In genomic region chr15:84417592-84418265, GRCm38 (mm10) we compare ENCODE assay signal across 13 mouse cellular contexts. TPM values are rescaled to one million over a fixed set of nuclear protein-coding genes. Genes with fewer than 3 reads are reported as not detected.
A peak's percentile ranks its signal among the peaks of the same experiment; 100 is the strongest.
DNase-seq lines count a peak whose midpoint lies in the region; ATAC-seq lines count a peak whose summit lies in the region.
"Had no signal": no experiment of that assay in that cellular context is flagged by ENCODE, and none has a peak within 500 bp of the region (broad histone marks: within the 10 kb centered on the region; RNA-seq: fewer than 3 reads in every experiment).

No protein-coding gene starts in this region.

- H3K9me3 ChIP-seq in forebrain, embryonic 10.5 days: 0 out of 2 replicates have a peak, but pooled peaks cover 6% of the 10 kb centered on the region
- H3K9me3 ChIP-seq in hindbrain, embryonic 15.5 days: no peaks in the 10 kb centered on the region
- no peaks in the 10 kb centered on the region for H3K9me3 ChIP-seq in neural tube, embryonic 13.5 days
- H3K9me3 ChIP-seq: liver, embryonic 13.5 days had no signal

- no peak overlapping the region for H3K9ac ChIP-seq in hindbrain, embryonic 15.5 days
- peak overlapping the region; percentile 0; the same call in 1 of the 2 replicates for H3K9ac ChIP-seq in neural tube, embryonic 13.5 days
- H3K9ac ChIP-seq: liver, embryonic 13.5 days had no signal

- H3K27me3 ChIP-seq in forebrain, embryonic 10.5 days (ENCODE audit: poor library complexity, severe bottlenecking): peaks cover 98% of the 10 kb centered on the region
- no peaks in the 10 kb centered on the region for H3K27me3 ChIP-seq in hindbrain, embryonic 15.5 days
- H3K27me3 ChIP-seq in neural tube, embryonic 13.5 days: peaks cover 15% of the 10 kb centered on the region

- H3K4me3 ChIP-seq in forebrain, embryonic 10.5 days: no peak overlapping the region; the same call in 1 of the 2 replicates
- no peak overlapping the region for H3K4me3 ChIP-seq in hindbrain, embryonic 15.5 days
- no peak overlapping the region for H3K4me3 ChIP-seq in neural tube, embryonic 13.5 days
- H3K4me3 ChIP-seq: liver, embryonic 13.5 days had no signal

- H3K36me3 ChIP-seq in forebrain, embryonic 10.5 days (replicated peaks): no peaks in the 10 kb centered on the region
- H3K36me3 ChIP-seq in hindbrain, embryonic 15.5 days: no peaks in the 10 kb centered on the region
- H3K36me3 ChIP-seq in neural tube, embryonic 13.5 days: no peaks in the 10 kb centered on the region
- H3K36me3 ChIP-seq: liver, embryonic 13.5 days had no signal

- H3K4me2 ChIP-seq in hindbrain, embryonic 15.5 days: no peak overlapping the region
- no peak overlapping the region for H3K4me2 ChIP-seq in neural tube, embryonic 13.5 days
- H3K4me2 ChIP-seq: liver, embryonic 13.5 days had no signal

- peak overlapping the region; percentile 70 for H3K27ac ChIP-seq in forebrain, embryonic 10.5 days
- H3K27ac ChIP-seq in hindbrain, embryonic 15.5 days (replicated peaks): peak overlapping the region; percentile 74
- H3K27ac ChIP-seq in neural tube, embryonic 13.5 days (replicated peaks): peak overlapping the region; percentile 81
- H3K27ac ChIP-seq: liver, embryonic 13.5 days had no signal

- intact Hi-C loops in heart, postnatal 25 days (cut with DNase I): no loop called here

- H3K4me1 ChIP-seq in forebrain, embryonic 10.5 days: peaks cover 76% of the 10 kb centered on the region
- peaks cover 37% of the 10 kb centered on the region for H3K4me1 ChIP-seq in hindbrain, embryonic 15.5 days (replicated peaks)
- H3K4me1 ChIP-seq in neural tube, embryonic 13.5 days (replicated peaks): peaks cover 59% of the 10 kb centered on the region

- peak; percentile 71 for ATAC-seq in hindbrain, embryonic 15.5 days (ENCODE audit: low FRiP score, low read depth)
- peak; percentile 70 for ATAC-seq in neural tube, embryonic 13.5 days (ENCODE audit: low read depth)

- peak; percentile 55 for DNase-seq in brain, embryonic 18.5 days (ENCODE audit: low read depth, low spot score)
- no peak for DNase-seq in forebrain, embryonic 10.5 days (ENCODE audit: extremely low spot score, low spot score)
- no peak for DNase-seq in cerebellum, postnatal 14 days
- no peak for DNase-seq in heart, postnatal 25 days (ENCODE audit: low spot score)
- no peak for DNase-seq in cerebellum, adult 8-10 months
- DNase-seq: heart, adult 18-20 months; kidney, postnatal 4 days; liver, embryonic 13.5 days; spleen, adult 18-20 months; thymus, postnatal 14 days had no signal

- 14% methylated on average over 13 of the region's 13 CpGs for WGBS in forebrain, embryonic 10.5 days
- 10% methylated on average over 13 of the region's 13 CpGs for WGBS in hindbrain, embryonic 15.5 days
- WGBS in neural tube, embryonic 13.5 days: 12% methylated on average over 13 of the region's 13 CpGs

RNA-seq across cellular contexts. Expression of gene Shisal1, which starts 29.2 kb away (rescaled TPM):
- 1.0 TPM in 2 replicates for polyA plus RNA-seq in forebrain, embryonic 10.5 days (2016; fragmentation: Nextera tagmentation; extraction: Ambion mirVana)
- 14.1 and 15.7 TPM in 2 replicates for polyA plus RNA-seq in hindbrain, embryonic 15.5 days (2015; fragmentation: Nextera tagmentation; extraction: Ambion mirVana)
- polyA plus RNA-seq in neural tube, embryonic 13.5 days (2015; fragmentation: Nextera tagmentation; extraction: Ambion mirVana): 10.1 and 13.4 TPM in 2 replicates
- total RNA-seq in heart, postnatal 25 days (2021): 1 to 10 TPM in 1 of 2 experiments, under 1 TPM in 1; 0.75 to 2.4 TPM
- total RNA-seq: neutrophil, adult 5-6 weeks had no signal
